Mouse (Mus musculus) liver, adult 2 months (tissue): ENCODE measurements at regions not wholly inside any gene's neighbourhood (a gene's known extent, or its start where the extent isn't known, plus 50 kb on each side); places are given as distances from the start of the nearest gene placed in this dataset.

ENCODE experiments used
- CTCF ChIP-seq: fragments of 200-500 bp; IDR thresholded peaks from 2 replicates; pipeline ENCODE4 v1.5.1; 2011; ENCODE audit warnings: low read depth, low read length, control low read depth
- POLR2A ChIP-seq: fragments of 200-500 bp; IDR thresholded peaks from 2 replicates; pipeline ENCODE4 v1.6.1; 2011; ENCODE audit warnings: low read length, control low read depth; ENCODE audit not compliant: insufficient read depth; ENCODE audit errors: extremely low read depth

DNA sequence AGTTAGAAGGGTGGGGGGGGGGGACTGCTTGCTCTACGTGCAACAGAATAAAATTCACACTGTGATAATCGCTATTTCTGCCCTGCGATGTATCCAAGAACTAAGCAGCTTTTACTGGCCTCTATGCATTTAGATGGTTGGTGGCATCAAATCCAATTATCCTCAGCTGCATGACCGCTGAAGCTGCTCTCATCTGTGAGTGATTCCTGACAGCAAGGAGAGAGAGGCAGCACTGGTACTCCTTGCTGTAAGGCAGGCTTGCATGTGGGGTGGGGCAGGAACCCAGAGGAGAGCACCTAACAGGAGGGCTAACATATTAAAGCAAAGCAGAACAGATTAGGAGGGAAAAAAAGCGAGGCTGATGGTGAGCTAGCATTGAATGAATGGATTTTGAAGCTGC lies 431.6 kb upstream of the Fam241a start:
- TF ChIP-seq CTCF: no peak
- TF ChIP-seq POLR2A: no peak
